Mouse (Mus musculus) C2C12 (cell line): ENCODE data around the gene Myocos. TPM values are rescaled to one million over a fixed set of nuclear protein-coding genes. Genes with fewer than 3 reads are reported as not detected.

ENCODE experiments used
- H3K27me3 ChIP-seq: one replicate; pipeline ENCODE4 v1.6.1; 2011; ENCODE audit not compliant: control insufficient read depth, insufficient read depth, insufficient read length
- H3K36me3 ChIP-seq: one replicate; pipeline ENCODE4 v1.6.1; 2011; ENCODE audit not compliant: control insufficient read depth, insufficient read depth
- H3K4me3 ChIP-seq: one replicate; pipeline ENCODE4 v1.5.1; 2011; ENCODE audit warnings: mild to moderate bottlenecking, control low read depth; ENCODE audit not compliant: poor library complexity, insufficient read depth, severe bottlenecking
- H3K79me2 ChIP-seq: one replicate; pipeline ENCODE4 v1.6.1; 2011; ENCODE audit not compliant: control insufficient read depth, insufficient read depth
- H3K79me3 ChIP-seq: one replicate; pipeline ENCODE4 v1.6.1; 2011; ENCODE audit warnings: low read depth, control low read depth
- H3ac ChIP-seq: one replicate; pipeline ENCODE3; 2011; ENCODE audit warnings: low read depth; ENCODE audit not compliant: control insufficient read depth, insufficient read length
- CEBPB ChIP-seq: IDR thresholded peaks from one replicate; pipeline ENCODE4 v1.6.1; 2011; ENCODE audit warnings: low read depth, mild to moderate bottlenecking, control low read depth, moderate library complexity
- CTCF ChIP-seq: IDR thresholded peaks from one replicate; pipeline ENCODE4 v1.5.1; 2011; ENCODE audit not compliant: control insufficient read depth, insufficient read depth, insufficient read length
- FOSL1 ChIP-seq: IDR thresholded peaks from one replicate; pipeline ENCODE4 v1.8.0; 2011; ENCODE audit warnings: mild to moderate bottlenecking, low read length; ENCODE audit not compliant: poor library complexity, insufficient read depth, severe bottlenecking
- MAX ChIP-seq: IDR thresholded peaks from one replicate; pipeline ENCODE4 v1.6.1; 2011; ENCODE audit warnings: mild to moderate bottlenecking, control low read depth
- MYOD1 ChIP-seq: IDR thresholded peaks from one replicate; pipeline ENCODE4 v1.6.1; 2011; ENCODE audit warnings: low read depth; ENCODE audit not compliant: control insufficient read depth, insufficient read length
- MYOG ChIP-seq: IDR thresholded peaks from one replicate; pipeline ENCODE4 v1.6.1; 2011; ENCODE audit not compliant: control insufficient read depth, insufficient read length; ENCODE audit errors: extremely low read depth
- USF1 ChIP-seq: IDR thresholded peaks from one replicate; pipeline ENCODE4 v1.6.1; 2011; ENCODE audit warnings: low read depth, mild to moderate bottlenecking, control low read depth, moderate library complexity
- polyA plus RNA-seq: library from polyadenylated mRNA; unstranded; fragments of >200 nt; fragmentation: generic; extraction: Trizol; gene quantifications from one replicate; pipeline ENCODE4 v1.2.1, GENCODE M21; 2012; ENCODE audit warnings: missing spikeins

Myocos gene
- polyA plus RNA-seq, 1 experiment: not detected

DNA sequence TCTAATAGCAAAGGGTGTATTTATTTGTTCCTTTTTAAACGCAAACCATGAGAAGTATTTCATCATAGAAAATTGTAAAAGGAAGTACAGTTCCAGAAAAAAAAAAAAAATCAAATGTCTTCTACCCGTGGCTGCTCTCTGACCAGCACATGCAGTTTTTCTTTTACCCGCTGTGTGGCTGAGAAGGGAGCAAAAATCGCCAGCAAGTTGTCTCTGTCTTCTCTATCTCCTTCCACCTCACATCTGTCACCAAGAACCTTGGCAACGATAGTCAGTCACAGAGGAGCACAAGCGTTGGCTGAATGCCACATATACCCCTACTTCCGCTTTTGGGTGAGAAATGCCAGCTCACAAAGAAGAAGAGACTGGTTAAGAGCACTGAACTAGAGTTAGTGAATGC is 32.8 kb downstream of the Myocos start:
- Histone ChIP-seq H3K36me3 (no peaks in the 10 kb centered on the region), H3K79me2 (no peaks in the 10 kb centered on the region), H3K4me3 (no peak overlapping the region), H3ac (no peak overlapping the region), H3K79me3 (no peaks in the 10 kb centered on the region), H3K27me3 (no peaks in the 10 kb centered on the region)
- TF ChIP-seq CEBPB: no peak
- no peak for TF ChIP-seq MYOG
- TF ChIP-seq MAX: no peak
- no peak for TF ChIP-seq MYOD1
- no peak for TF ChIP-seq USF1
- no peak for TF ChIP-seq CTCF
- no peak for TF ChIP-seq FOSL1

- Histone ChIP-seq H3K79me3 (no peaks in the 10 kb centered on the region), H3K4me3 (no peak overlapping the region), H3K79me2 (no peaks in the 10 kb centered on the region), H3ac (no peak overlapping the region), H3K27me3 (no peaks in the 10 kb centered on the region), H3K36me3 (no peaks in the 10 kb centered on the region)
- TF ChIP-seq USF1: no peak
- no peak for TF ChIP-seq CTCF
- TF ChIP-seq MAX: no peak
- TF ChIP-seq MYOD1: no peak
- TF ChIP-seq CEBPB: no peak
- TF ChIP-seq MYOG: no peak
- TF ChIP-seq FOSL1: no peak
These were observed 34.1 kb downstream of the Myocos start for GRCm38 (mm10) chr1:162623895-162624294.

- H3K79me2 ChIP-seq: no peaks in the 10 kb centered on the region
- no peaks in the 10 kb centered on the region for H3K36me3 ChIP-seq
- H3K79me3 ChIP-seq: no peaks in the 10 kb centered on the region
- no peak overlapping the region for H3ac ChIP-seq
- H3K4me3 ChIP-seq: no peak overlapping the region
- TF ChIP-seq USF1 (no peak), FOSL1 (no peak), MYOD1 (no peak), MAX (no peak), CEBPB (no peak), MYOG (no peak), CTCF (no peak)
- H3K27me3 ChIP-seq: no peaks in the 10 kb centered on the region
These were observed 37.5 kb downstream of the Myocos start for GRCm38 (mm10) chr1:162620487-162620886.

DNA sequence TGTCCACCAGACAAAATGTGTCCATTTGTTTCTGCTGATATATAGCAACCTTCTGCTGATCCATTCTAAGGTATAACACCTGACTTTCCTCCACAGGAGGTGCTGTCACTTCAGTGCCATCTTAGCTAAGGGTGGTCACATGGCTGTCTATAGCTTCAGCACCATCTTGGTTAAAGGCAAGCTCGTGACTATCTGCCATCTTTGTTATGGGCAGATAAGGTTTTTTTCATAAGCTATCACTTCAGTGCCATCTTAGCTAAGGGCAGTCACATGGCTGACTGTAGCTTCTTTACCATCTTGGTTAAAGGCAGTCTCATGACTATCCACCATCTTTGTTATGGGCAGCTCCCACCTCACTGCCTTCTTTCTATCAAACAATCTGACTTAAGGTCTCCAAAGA is 42.5 kb downstream of the Myocos start:
- Histone ChIP-seq H3ac (no peak overlapping the region), H3K36me3 (no peaks in the 10 kb centered on the region), H3K79me2 (no peaks in the 10 kb centered on the region), H3K79me3 (no peaks in the 10 kb centered on the region), H3K4me3 (no peak overlapping the region), H3K27me3 (no peaks in the 10 kb centered on the region)
- no peak for TF ChIP-seq FOSL1
- TF ChIP-seq USF1: peak; percentile 84

DNA sequence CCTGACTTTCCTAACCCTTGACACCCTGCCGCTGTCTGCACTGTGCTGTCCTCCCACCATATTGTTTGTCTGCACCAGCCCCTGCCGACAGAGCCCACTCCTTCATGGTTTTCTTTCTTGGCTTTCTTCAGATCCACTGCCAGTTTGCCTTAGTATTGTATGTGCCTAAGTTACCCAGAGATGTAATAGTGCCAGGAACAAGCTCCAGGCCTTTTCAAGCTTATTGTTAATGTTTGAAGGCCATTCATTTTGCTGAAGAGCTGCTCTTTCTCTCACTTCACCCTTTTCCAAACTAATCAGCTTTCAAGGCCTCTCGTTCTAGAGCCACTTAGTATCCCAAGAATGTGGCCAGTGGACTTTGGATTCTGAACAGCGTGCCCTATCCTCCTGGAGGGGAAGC is 46.8 kb downstream of the Myocos start:
- Histone ChIP-seq H3K4me3 (no peak overlapping the region), H3K36me3 (no peaks in the 10 kb centered on the region), H3K79me3 (no peaks in the 10 kb centered on the region), H3K27me3 (no peaks in the 10 kb centered on the region), H3ac (no peak overlapping the region), H3K79me2 (no peaks in the 10 kb centered on the region)
- TF ChIP-seq FOSL1 (no peak), USF1 (no peak), MYOD1 (no peak), MYOG (no peak), CEBPB (no peak), CTCF (no peak), MAX (no peak)

GRCm38 (mm10) chr1:162609633-162610250 is 48.3 kb downstream of the Myocos start:
- Histone ChIP-seq H3K4me3 (no peak overlapping the region), H3K36me3 (no peaks in the 10 kb centered on the region), H3K79me3 (no peaks in the 10 kb centered on the region), H3K79me2 (no peaks in the 10 kb centered on the region), H3K27me3 (no peaks in the 10 kb centered on the region), H3ac (no peak overlapping the region)
- TF ChIP-seq MYOG (no peak), USF1 (no peak), CEBPB (no peak), MAX (no peak), CTCF (no peak), FOSL1 (no peak), MYOD1 (no peak)
